Mouse (Mus musculus) neural tube, embryonic 13.5 days (tissue): ENCODE measurements around the gene Cd3g. TPM values are rescaled to one million over a fixed set of nuclear protein-coding genes. Genes with fewer than 3 reads are reported as not detected.

Experiments used
- ATAC-seq: fragments of 200-750 bp; cut with Nextera tagmentation; 2 replicates; pipeline ENCODE4 v1.8.0; 2017; ENCODE audit warnings: low read depth, mild to moderate bottlenecking, moderate TSS enrichment, moderate library complexity
- H3K27ac ChIP-seq: fragments of 300-500 bp; sonication (generic); replicated peaks from 2 replicates; pipeline ENCODE4 v1.5.1; 2015; ENCODE audit warnings: moderate library complexity, mild to moderate bottlenecking, inconsistent platforms
- H3K27me3 ChIP-seq: fragments of 300-500 bp; sonication (generic); 2 replicates; pipeline ENCODE4 v1.6.1; 2015; ENCODE audit warnings: mild to moderate bottlenecking, inconsistent platforms
- H3K36me3 ChIP-seq: fragments of 300-500 bp; sonication (generic); 2 replicates; pipeline ENCODE4 v1.6.1; 2015; ENCODE audit warnings: mild to moderate bottlenecking, inconsistent platforms
- H3K4me1 ChIP-seq: fragments of 300-500 bp; sonication (generic); replicated peaks from 2 replicates; pipeline ENCODE4 v1.6.1; 2015; ENCODE audit warnings: inconsistent platforms
- H3K4me2 ChIP-seq: fragments of 300-500 bp; sonication (generic); 2 replicates; pipeline ENCODE4 v1.6.1; 2015; ENCODE audit warnings: inconsistent platforms, mild to moderate bottlenecking, moderate library complexity
- H3K4me3 ChIP-seq: fragments of 300-500 bp; sonication (generic); 2 replicates; pipeline ENCODE4 v1.5.1; 2015; ENCODE audit warnings: mild to moderate bottlenecking, inconsistent platforms
- H3K9ac ChIP-seq: fragments of 300-500 bp; sonication (generic); 2 replicates; pipeline ENCODE4 v1.6.1; 2015; ENCODE audit warnings: moderate library complexity, mild to moderate bottlenecking, inconsistent platforms
- H3K9me3 ChIP-seq: fragments of 300-500 bp; sonication (generic); 2 replicates; pipeline ENCODE4 v1.6.1; 2016; ENCODE audit warnings: inconsistent platforms
- WGBS: fragments of 180-500 bp; shearing (Covaris S2); methylation state at CpG from one replicate; pipeline ENCODE4 v1.1.7; 2015; 5-methylcytosine and 5-hydroxymethylcytosine counted together
- polyA plus RNA-seq: library from polyadenylated mRNA; unstranded; fragments of >200 nt; fragmentation: Nextera tagmentation; extraction: Ambion mirVana; gene quantifications from 2 replicates; pipeline ENCODE4 v1.2.1, GENCODE M21; 2015

Gene Cd3g
- polyA plus RNA-seq, 1 experiment from 2014 or later, result not detected

DNA sequence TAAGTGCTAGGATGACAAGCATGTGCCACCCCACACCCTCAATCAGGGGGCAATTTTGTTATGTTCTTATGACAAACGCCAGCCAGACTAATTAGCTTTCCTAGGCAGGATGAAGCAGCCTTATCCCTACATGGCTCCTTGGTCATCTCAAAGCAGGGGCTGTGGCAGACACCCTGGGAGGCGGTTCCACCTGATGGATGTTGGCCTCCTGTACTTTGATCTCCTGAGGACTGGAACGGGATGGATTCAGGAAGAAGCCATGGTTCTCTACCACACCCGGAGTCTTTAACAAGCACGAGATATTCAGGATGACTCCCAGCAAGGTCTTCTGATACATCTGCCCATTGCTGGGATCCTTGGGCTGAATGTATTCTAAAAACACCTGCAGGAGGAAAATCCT is 32.4 kb downstream of the Cd3g start:
- ATAC-seq, result no peak
- Histone ChIP-seq H3K9ac (no peak overlapping the region), H3K27me3 (no peaks in the 10 kb centered on the region), H3K4me2 (no peak overlapping the region), H3K36me3 (peaks cover 97% of the 10 kb centered on the region), H3K27ac (no peak overlapping the region), H3K4me3 (no peak overlapping the region), H3K4me1 (no peaks in the 10 kb centered on the region), H3K9me3 (no peaks in the 10 kb centered on the region)
- 91% methylated on average over 5 of the region's 5 CpGs for WGBS

DNA sequence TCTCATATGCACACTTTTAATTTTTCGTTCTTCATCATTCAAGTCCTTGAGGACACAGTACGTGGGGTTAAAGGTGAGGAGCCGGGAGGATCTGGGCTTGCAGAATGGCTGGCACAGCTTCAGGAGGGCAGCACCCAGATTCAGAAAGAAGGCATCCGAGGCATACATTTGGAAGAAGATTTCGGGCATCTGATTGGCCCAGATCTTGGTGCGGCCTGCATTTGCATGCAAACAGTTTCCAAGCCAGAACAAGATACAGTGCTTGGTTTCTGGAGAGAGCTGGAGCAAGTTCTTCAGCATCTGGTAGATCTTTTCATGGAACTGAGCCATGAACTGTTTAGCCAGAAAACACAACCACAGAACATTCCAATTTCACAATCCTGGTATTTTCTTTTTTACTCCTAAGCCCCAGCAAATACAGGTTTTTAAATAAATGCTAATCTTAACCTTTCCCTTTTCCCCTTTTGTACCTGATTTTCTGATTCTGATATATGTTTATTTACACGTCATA is 34.0 kb downstream of the Cd3g start:
- Histone ChIP-seq H3K36me3 (peaks cover 97% of the 10 kb centered on the region), H3K27ac (no peak overlapping the region), H3K9ac (no peak overlapping the region), H3K4me2 (no peak overlapping the region), H3K27me3 (no peaks in the 10 kb centered on the region), H3K4me3 (no peak overlapping the region), H3K4me1 (no peaks in the 10 kb centered on the region), H3K9me3 (no peaks in the 10 kb centered on the region)
- 93% methylated on average over 7 of the region's 7 CpGs for WGBS
- no peak for ATAC-seq

DNA sequence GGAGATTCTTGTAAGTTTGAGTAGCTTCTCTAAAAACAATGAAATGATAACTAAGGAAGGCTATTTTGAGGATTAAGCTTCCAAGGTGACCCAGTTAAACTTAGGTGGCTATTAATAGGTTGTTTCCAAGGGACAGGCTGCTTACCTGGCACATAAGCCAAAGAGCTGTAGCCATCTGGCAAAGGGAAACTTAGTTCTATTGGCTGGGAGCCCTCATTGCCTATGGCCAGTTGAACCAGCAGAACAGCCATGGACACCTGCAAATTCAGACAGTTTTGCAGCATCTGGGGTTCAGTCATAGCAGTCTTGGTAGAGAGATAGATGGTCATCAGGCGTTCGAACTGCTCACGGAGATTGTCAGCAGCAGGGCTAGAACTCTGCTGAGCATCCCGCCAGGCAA is 37.8 kb downstream of the Cd3g start:
- ATAC-seq, result no peak
- Histone ChIP-seq H3K36me3 (peaks cover 96% of the 10 kb centered on the region), H3K4me1 (no peaks in the 10 kb centered on the region), H3K27ac (no peak overlapping the region), H3K9ac (no peak overlapping the region), H3K4me3 (no peak overlapping the region), H3K4me2 (no peak overlapping the region), H3K9me3 (no peaks in the 10 kb centered on the region), H3K27me3 (no peaks in the 10 kb centered on the region)
- WGBS, result 96% methylated on average over 4 of the region's 4 CpGs

DNA sequence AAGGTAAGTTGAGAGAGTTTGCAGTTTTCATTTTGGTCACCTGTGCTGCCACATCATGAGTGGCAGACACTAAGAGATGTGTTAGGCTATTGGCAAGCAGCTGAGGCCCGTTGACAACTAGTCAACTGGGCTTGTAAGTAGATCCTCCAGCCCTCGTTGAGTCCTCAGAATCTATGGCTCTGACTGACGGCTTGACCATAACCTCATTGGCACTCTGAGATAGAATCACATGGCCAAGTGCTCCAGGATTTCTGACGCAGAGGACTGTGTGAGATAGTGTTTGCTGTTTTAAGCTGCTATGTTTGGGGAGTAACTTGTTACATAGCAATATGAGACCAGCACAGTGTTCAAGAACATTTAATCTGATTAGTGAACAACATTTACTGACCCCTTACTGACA is 38.5 kb downstream of the Cd3g start:
- Histone ChIP-seq H3K9ac (no peak overlapping the region), H3K27ac (no peak overlapping the region), H3K36me3 (peaks cover 96% of the 10 kb centered on the region), H3K4me2 (no peak overlapping the region), H3K27me3 (no peaks in the 10 kb centered on the region), H3K4me1 (no peaks in the 10 kb centered on the region), H3K9me3 (no peaks in the 10 kb centered on the region), H3K4me3 (no peak overlapping the region)
- ATAC-seq, result no peak
- 87% methylated on average over 4 of the region's 4 CpGs for WGBS

DNA sequence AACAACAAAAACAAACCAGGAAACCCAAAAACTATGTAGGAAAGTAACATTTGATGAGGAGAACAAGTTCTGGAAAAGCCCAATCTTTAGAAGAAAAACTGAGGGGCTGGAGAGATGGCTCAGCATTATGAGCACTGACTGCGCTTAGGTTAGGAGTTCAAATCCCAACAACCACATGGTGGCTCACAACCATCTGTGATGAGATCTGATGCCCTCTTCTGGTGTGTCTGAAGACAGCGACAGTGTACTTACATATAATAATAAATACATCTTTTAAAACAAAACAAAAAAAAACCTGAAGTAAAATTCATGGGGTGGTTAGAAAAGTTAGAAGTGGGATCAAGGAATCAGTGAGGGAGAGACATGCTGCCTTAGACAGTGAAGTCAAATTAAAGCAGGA is 58.7 kb downstream of the Cd3g start:
- peak overlapping the region; percentile 94 for H3K4me3 ChIP-seq
- no peaks in the 10 kb centered on the region for H3K9me3 ChIP-seq
- ATAC-seq, result no peak
- peak overlapping the region; percentile 92 for H3K9ac ChIP-seq
- peak overlapping the region; percentile 94 for H3K27ac ChIP-seq
- H3K4me1 ChIP-seq, result peaks cover 20% of the 10 kb centered on the region
- WGBS, result 61% methylated on average over 2 of the region's 2 CpGs
- H3K27me3 ChIP-seq, result no peaks in the 10 kb centered on the region
- peak overlapping the region; percentile 82 for H3K4me2 ChIP-seq
- H3K36me3 ChIP-seq, result peaks cover 7% of the 10 kb centered on the region

DNA sequence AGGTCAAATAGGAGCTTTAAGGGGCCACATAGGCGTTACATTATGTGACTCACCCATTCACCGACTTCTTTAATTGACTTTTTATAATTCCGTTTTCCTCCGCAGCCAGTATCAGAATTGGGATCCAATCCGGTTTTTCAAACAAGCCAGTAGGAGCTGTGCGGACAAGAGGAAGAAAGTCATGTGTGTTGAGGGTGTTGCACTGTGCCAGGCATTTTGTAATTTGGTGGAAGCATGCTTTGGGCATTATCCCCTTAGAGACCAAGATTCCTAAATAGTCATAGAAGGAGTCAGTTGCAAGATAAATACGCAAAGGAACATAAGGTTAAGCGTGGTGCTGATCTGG is 59.1 kb downstream of the Cd3g start:
- WGBS, result 2% methylated on average over 8 of the region's 8 CpGs
- peak; percentile 90 for ATAC-seq
- H3K27me3 ChIP-seq, result no peaks in the 10 kb centered on the region
- peak overlapping the region; percentile 82 for H3K4me2 ChIP-seq
- peaks cover 20% of the 10 kb centered on the region for H3K4me1 ChIP-seq
- H3K9ac ChIP-seq, result peak overlapping the region; percentile 92
- H3K4me3 ChIP-seq, result peak overlapping the region; percentile 94
- H3K9me3 ChIP-seq, result no peaks in the 10 kb centered on the region
- peak overlapping the region; percentile 94 for H3K27ac ChIP-seq
- H3K36me3 ChIP-seq, result peaks cover 5% of the 10 kb centered on the region; the same call in 1 of the 2 replicates

DNA sequence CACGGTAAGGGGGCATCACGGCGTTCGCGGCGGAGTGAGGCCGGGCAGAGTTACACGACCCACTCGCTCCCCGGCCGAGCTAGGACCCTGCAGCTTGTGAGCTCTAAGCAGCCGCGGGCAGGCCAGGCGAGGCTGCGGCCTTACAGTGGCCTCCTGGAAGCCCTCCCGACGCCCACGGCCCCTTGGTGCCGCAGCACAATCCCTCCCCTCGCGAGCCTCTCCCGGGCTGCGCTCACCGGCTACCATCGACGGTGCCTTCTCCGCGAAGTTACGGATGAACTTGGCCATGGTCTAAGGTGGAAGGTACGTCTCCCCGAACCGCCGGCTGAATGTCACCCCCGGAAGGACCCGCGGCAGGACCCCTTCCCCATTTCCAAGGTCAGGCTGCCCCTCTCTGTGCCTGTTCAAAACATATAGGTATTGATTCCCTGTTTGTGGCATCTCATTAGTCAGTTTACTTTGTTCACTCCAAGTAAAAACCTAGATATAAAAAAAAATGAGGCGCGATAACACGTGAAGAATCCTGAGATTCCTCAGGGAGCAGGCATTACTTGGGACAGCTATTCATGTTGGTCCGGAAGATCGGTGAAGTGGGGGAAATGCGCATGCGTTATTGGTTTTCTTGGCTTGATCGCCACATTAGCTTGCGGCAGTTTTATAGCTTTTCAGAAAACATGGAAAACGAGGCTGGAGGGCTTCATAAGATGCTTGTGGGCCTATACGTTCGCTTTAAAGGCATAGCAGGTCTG is 59.7 kb downstream of the Cd3g start, which contains the start of gene Atp5l:
Gene Atp5l (minus strand): TSS at position 369 of the 749 bp plus-strand sequence.
- H3K4me1 ChIP-seq, result peaks cover 23% of the 10 kb centered on the region
- WGBS, result under 1% methylated on average over 48 of the region's 48 CpGs
- peak within 1 kb of the TSS; percentile 92 for H3K9ac ChIP-seq
- ATAC-seq, result peak; percentile 90
- H3K9me3 ChIP-seq, result no peaks in the 10 kb centered on the region
- H3K4me3 ChIP-seq, result peak within 1 kb of the TSS; percentile 94
- no peaks in the 10 kb centered on the region for H3K27me3 ChIP-seq
- H3K27ac ChIP-seq, result peak within 1 kb of the TSS; percentile 94
- H3K4me2 ChIP-seq, result peak within 1 kb of the TSS; percentile 82
- H3K36me3 ChIP-seq, result 0 out of 2 replicates have a peak, but pooled peaks cover under 1% of the 10 kb centered on the region

DNA sequence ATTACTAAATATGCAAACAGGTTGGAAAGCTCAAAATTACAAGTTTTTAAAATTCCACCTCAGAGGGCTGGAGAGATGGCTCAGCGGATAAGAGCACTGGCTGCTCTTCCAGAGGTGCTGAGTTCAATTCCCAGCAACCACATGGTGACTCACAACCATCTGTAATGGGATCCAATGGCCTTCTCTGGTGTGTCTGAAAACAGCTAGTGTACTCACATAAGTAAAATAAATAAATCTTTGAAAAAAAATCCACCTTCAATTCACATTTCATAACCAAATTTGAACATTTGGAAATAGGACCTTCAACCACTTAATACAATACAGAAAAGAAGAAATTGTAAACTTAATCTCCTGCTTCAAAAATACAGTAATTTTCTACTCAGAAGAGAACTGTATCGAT is 60.6 kb downstream of the Cd3g start:
- WGBS, result 44% methylated on average over 2 of the region's 2 CpGs
- Histone ChIP-seq H3K36me3 (no peaks in the 10 kb centered on the region), H3K9me3 (no peaks in the 10 kb centered on the region), H3K9ac (peak overlapping the region; percentile 92), H3K27ac (no peak overlapping the region), H3K4me3 (peak overlapping the region; percentile 94), H3K4me2 (peak overlapping the region; percentile 82), H3K27me3 (no peaks in the 10 kb centered on the region), H3K4me1 (peaks cover 32% of the 10 kb centered on the region)
- ATAC-seq, result no peak

Other genes starting within 250 kb of the Cd3g start
- 42.5 and 43.7 TPM in 2 replicates for gene Phldb1, start 245.2 kb downstream of the Cd3g start, polyA plus RNA-seq
- 147 and 168 TPM in 2 replicates for gene Arcn1, start 212.6 kb downstream of the Cd3g start, polyA plus RNA-seq
- gene Ift46, start 212.5 kb downstream of the Cd3g start, polyA plus RNA-seq, result 172 and 174 TPM in 2 replicates
- 13.8 and 14.1 TPM in 2 replicates for gene Tmem25, start 181.1 kb downstream of the Cd3g start, polyA plus RNA-seq
- not detected in 2 replicates for gene Ttc36, start 177.4 kb downstream of the Cd3g start, polyA plus RNA-seq
- gene Kmt2a, start 99.1 kb downstream of the Cd3g start, polyA plus RNA-seq, result 20.9 and 25.0 TPM in 2 replicates
- gene Atp5l, start 59.7 kb downstream of the Cd3g start, polyA plus RNA-seq, result 725 and 838 TPM in 2 replicates
- gene Ube4a, start 14.8 kb downstream of the Cd3g start, polyA plus RNA-seq, result 38.1 and 39.8 TPM in 2 replicates
- not detected in 2 replicates for gene Cd3d, start 1.4 kb upstream of the Cd3g start, polyA plus RNA-seq
- gene Cd3e, start 29.2 kb upstream of the Cd3g start, polyA plus RNA-seq, result 0.32 TPM in 1 of 2 replicates, not detected in the other
- gene Mpzl2, start 59.4 kb upstream of the Cd3g start, polyA plus RNA-seq, result 0.59 and 1.3 TPM in 2 replicates
- 0.92 and 1.2 TPM in 2 replicates for gene Mpzl3, start 74.8 kb upstream of the Cd3g start, polyA plus RNA-seq
- 0.20 and 0.23 TPM in 2 replicates for gene Jaml, start 98.8 kb upstream of the Cd3g start, polyA plus RNA-seq
- 9.2 and 9.7 TPM in 2 replicates for gene Scn2b, start 137.4 kb upstream of the Cd3g start, polyA plus RNA-seq
- 0.11 and 0.25 TPM in 2 replicates for gene Scn4b, start 158.0 kb upstream of the Cd3g start, polyA plus RNA-seq
- gene BC049352, start 201.6 kb upstream of the Cd3g start, polyA plus RNA-seq, result not detected in 2 replicates
- not detected in 2 replicates for gene Tmprss4, start 223.7 kb upstream of the Cd3g start, polyA plus RNA-seq